Mouse (Mus musculus) common myeloid progenitor, adult 5-6 weeks (primary cell): Measurements from ENCODE around the gene Cntnap2. TPM values are rescaled to one million over a fixed set of nuclear protein-coding genes. Genes with fewer than 3 reads are reported as not detected.

Source experiments
- ATAC-seq: replicated peaks from 2 replicates; pipeline ENCODE4 v1.8.0; 2016; ENCODE audit warnings: low read depth, mild to moderate bottlenecking, moderate TSS enrichment, inconsistent platforms; ENCODE audit not compliant: poor library complexity, severe bottlenecking
- total RNA-seq: library from RNA; stranded (forward); fragments of 200-1000, 187-1606 nt; gene quantifications from 2 replicates; pipeline ENCODE4 v1.2.3, GENCODE M21; 2017

The Cntnap2 gene
- total RNA-seq, 1 experiment from 2014 or later = not detected

- no peak for ATAC-seq
These were observed 2259.5 kb downstream of the Cntnap2 start for GRCm38 (mm10) chr6:47318705-47319104.

GRCm38 (mm10) chr6:47319309-47319983 is 2260.3 kb downstream of the Cntnap2 start:
- ATAC-seq = no peak

DNA sequence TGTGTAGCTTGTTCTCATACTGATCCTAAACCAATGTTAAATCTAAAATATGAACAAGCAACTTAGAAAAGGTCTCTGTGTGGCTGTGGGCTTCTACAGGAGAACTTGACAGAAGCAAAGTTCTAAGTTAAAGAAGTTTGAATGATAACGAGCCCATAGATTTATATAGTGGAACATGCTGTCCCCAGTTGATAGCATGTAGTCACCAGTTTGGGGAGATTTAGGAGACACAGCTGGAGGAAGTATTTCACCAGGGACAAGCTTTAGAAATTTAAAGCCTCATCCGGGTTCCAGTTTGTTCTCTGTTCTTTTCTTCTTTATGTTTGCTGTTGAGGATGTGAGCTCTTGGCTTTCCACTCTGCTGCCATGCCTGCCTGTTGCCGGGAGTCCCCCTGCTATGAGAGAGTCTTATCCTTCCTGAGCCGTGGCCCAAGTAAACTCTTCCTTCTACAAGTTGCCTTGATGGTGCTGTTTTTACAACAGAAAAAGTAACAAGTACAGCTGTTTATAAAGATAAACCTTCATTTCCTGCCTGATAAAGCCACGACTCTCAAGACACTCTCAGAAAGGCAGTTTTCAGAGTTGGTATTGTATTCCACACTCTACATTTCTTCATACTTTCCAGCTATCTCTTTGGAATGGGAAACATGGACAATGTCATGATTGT is 2264.1 kb downstream of the Cntnap2 start:
- ATAC-seq = peak; percentile 86

GRCm38 (mm10) chr6:47323886-47324285 is 2264.7 kb downstream of the Cntnap2 start:
- ATAC-seq = no peak

GRCm38 (mm10) chr6:47328281-47328680 is 2269.1 kb downstream of the Cntnap2 start:
- ATAC-seq = no peak

- ATAC-seq = no peak
These were observed 2270.1 kb downstream of the Cntnap2 start for GRCm38 (mm10) chr6:47329212-47329611.

- ATAC-seq = no peak
These were observed 2273.9 kb downstream of the Cntnap2 start for GRCm38 (mm10) chr6:47333016-47333415.

GRCm38 (mm10) chr6:47334377-47334776 is 2275.2 kb downstream of the Cntnap2 start:
- no peak for ATAC-seq

DNA sequence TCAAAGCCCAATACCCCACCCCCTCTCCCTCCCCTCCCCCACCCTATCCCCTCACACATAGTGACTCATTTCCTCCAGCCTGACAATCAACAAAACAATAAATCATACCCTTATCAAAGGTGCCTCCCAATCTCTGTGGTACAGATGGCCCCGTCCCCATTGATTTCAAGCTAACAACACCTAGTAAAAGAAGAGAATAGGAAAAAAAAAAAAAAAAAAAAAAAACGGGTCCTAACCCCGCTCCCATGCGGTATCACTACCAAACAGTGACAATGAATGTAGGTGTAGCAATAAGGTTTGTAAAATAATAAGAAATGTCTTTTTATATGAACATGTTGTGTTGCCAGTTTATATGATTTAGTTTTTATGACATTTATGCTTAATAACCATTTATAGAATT is 2278.1 kb downstream of the Cntnap2 start:
- no peak for ATAC-seq

DNA sequence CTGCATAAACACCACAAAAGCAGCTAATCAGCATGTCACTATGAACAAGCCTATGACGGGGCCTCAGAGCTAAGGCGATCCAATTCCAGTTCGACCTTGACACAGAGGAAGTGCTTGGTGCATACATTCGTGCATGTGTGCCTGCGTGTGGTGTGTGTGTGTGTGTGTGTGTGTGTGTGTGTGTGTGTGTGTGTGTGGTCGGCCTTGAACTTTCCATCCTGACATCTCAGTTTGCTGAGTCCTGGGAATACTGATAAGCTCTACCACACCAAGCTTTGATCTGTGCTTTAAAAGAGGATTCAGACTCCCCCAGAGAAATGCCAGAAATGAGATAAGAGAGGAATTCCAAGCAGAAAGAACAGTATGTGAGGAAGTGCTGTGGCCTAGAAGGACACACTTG is 2279.0 kb downstream of the Cntnap2 start:
- no peak for ATAC-seq

DNA sequence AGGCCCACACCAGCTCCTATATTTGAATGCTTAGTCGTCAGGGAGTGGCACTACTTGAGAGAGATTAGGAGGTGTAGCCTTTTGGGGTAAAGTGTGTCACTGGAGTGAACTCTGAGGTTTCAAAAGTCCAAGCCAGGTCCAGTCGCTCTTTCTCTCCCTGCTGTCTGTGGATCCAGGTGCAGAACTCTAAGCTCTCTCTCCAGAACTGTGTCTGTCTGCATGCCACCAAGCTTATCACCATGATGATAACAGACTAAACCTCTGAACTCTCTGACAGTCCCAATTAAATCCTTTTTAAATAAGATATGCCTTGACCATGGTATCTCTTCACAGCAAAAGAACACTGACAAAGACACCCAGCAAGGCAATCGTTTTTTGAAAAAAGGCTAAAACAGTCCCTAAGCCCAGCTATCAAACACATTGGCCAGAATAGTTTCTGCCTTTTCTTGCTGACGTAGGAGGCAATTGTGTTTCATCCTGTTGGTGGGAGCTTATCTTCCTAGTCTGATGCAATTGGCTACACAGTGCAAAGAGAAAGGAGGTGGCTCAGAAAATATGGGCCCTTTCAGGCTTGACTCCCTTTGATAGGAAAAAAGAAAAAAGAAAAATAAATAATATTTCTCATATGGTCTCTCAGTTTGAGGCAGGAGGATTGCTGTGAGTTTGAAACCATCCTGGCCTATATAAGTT is 2281.8 kb downstream of the Cntnap2 start:
- ATAC-seq = no peak

DNA sequence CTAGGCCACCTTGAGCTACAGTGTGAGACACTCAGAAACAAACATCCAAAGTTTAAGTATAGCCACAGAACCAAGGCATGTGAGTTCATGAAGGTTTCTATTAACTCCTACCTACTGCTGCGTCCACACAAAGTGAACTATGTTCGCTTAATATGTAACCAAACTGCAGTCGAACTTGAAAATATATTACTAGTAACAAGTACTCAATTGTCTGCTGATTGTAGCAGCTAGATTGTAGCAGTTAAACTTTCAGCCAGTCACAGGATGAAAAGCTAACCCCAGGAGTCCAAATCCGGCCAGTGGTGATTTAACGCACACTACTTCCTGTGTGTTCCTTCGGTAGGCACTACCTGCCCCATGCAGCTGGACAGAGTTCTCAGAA is 2282.3 kb downstream of the Cntnap2 start:
- ATAC-seq = no peak

DNA sequence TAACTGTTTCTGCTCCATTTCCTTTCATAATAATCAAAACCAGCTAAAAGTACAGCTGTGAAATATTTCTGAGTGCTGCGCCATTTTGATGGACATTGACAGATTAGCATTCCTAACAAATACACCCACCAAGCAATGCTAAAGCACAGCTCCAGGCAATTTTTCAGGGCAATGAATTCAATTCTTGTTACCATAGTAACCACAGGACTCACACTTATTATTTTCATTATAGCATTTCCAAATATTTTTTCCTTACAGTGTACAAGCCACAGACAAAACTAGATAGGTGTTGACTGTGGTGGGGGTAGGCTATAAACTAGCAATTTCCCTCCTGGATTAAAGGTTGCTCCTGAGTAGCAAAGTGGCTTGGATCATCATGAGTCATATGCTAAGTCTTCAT is 2284.1 kb downstream of the Cntnap2 start:
- no peak for ATAC-seq

GRCm38 (mm10) chr6:47344696-47345095 is 2285.5 kb downstream of the Cntnap2 start:
- no peak for ATAC-seq

GRCm38 (mm10) chr6:47350100-47350690 is 2291.0 kb downstream of the Cntnap2 start:
- ATAC-seq = no peak
